Mouse (Mus musculus) B cell, adult (primary cell): ENCODE measurements around the gene Adipor2. TPM values are rescaled to one million over a fixed set of nuclear protein-coding genes. Genes with fewer than 3 reads are reported as not detected.

Experiments used
- total RNA-seq: library from RNA; stranded (reverse); gene quantifications from 4 replicates; pipeline ENCODE4 v1.2.4, GENCODE M21; 2023; ENCODE audit not compliant: inconsistent age

The Adipor2 gene
- 33.8 to 36.6 TPM (median 35.9 TPM) in 4 replicates for total RNA-seq

DNA sequence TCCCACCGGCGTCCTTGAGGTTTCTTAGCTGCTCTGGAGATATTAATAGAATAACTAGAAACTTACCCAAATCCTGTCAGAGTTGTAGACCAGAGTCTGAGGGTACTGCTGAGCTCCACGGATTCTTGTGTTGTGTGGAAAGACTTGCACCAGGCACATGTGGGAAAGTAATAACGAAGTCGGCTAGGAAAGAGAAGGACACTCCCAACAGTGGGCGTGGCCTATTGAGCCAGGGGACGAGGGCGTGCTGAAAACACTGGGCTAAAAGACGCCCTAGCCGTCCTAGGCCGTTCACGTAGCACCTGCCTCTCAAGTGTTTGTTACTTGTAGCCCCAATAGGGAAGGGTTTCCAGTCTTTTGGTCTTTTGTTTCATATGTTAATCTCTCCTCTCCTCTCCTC is at the start of gene Adipor2:
TSS of gene Adipor2 (minus strand) at position 351 of the 400 bp plus-strand sequence.

DNA sequence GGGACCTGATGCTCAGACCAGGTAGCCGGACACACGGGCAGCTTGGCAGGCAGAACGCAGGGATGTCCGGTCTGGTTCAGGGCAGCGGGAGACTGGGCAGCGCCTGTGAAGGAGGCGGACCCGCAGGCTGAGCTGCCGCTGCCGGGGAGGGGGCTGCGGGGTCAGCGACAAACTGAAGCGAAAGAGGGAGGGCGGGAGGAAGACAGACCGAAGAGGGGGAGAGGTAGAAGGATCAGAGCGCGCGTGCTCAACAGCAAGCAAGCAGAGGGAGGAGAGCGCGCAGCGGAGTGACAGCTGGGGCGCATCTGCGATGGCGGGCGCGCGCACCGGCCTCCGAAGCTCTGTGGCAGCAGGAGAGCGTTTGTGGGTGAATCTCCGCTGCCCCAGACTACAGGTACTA is 87.0 kb downstream of the Adipor2 start, which contains the start of gene Lrtm2:
TSS of gene Lrtm2 (minus strand) at position 261 of the 400 bp plus-strand sequence.

Other genes with a start within 250 kb of the Adipor2 start
- 23.3 to 29.0 TPM (median 24.5 TPM) in 4 replicates for gene Dcp1b, start 242.5 kb downstream of the Adipor2 start, total RNA-seq
- gene Cacna1c, start 221.3 kb downstream of the Adipor2 start, total RNA-seq, result not detected in 4 replicates
- 1.5 to 3.6 TPM (median 3.2 TPM) in 4 replicates for gene Cacna2d4, start 181.2 kb downstream of the Adipor2 start, total RNA-seq
- gene Lrtm2, start 86.9 kb downstream of the Adipor2 start, total RNA-seq, result 0.78 to 1.1 TPM (median 1.0 TPM) in 4 replicates
- gene Fbxl14, start 62.0 kb upstream of the Adipor2 start, total RNA-seq, result 49.9 to 57.3 TPM (median 52.5 TPM) in 4 replicates
- not detected in 4 replicates for gene Wnt5b, start 126.6 kb upstream of the Adipor2 start, total RNA-seq